Mouse (Mus musculus): ENCODE results near the gene Gpr39.

Gpr39 gene

DNA sequence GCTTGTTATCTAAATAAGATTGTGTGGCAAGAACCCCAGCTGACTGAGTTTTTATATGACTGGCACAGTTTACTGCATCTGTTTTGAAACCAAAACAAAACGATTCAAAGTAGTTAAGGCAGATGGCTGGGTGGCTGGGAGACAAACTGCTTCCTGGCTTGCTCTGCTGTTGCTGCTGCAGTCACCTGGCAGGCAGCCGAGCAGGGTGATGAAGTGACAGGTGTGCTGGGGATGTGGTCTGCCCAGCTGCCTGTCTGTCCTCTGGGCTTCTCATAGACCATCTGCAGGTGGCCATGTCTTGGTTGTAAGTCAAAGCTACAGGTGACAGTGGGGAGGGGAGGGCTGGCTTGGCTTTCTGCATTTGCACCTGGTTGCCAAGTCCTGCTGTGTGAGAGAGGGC is 131.6 kb downstream of the Gpr39 start:
- DNase-seq (ENCODE audit: low spot score in 2 of 2) = peak; percentile 19 to 23

DNA sequence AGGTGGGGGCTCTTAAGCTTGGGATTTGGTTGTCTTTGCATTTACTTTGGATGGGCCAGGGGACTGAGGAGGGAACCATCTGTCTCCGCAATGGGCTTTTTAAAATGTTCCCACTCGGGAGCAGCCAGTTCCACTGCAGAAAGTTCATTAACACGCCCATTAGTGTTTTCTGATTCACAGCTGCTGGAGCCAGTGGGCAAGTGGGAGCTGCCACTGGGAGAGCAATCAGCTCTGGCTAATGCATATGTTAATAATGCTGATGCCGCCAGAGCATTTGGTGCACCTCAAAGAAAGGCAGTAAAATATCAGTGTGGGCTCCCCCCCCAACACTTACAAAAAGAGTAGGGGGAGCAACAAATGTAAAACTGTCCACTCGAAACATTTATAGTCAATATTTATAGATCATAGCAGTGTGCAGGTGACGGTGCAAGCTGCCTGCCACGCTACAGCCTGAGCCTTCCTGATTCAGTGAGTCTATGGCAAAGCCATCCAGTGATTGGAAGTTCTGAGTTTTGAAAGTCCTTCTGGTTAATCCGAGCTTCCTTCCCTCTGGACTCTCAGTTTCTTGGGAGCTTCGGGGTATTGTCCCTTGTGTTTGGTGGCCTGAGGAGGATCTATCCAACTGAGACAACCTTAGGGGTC is 136.5 kb downstream of the Gpr39 start:
- no peak for DNase-seq (ENCODE audit: low spot score in 2 of 2)

DNA sequence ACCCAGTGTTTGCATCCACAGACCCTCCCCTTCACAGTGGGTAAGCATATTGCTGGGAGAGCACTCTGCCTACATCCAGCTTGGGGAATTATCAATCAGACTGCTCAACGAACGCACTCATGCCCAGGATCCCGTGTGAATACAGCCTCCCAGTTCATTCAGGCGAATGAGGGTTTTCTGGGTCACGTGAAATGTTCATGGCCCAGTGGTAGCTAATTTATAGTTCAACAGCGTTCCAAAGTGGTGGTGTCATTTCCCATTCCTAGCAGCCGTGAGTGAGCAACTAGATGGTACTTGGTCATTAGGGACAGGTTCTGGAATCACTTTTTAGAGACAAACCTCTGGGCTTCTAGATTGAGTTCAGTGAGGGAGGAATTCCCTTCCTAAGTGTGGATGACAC is 144.3 kb downstream of the Gpr39 start:
- DNase-seq (ENCODE audit: low spot score in 2 of 2) = no peak

DNA sequence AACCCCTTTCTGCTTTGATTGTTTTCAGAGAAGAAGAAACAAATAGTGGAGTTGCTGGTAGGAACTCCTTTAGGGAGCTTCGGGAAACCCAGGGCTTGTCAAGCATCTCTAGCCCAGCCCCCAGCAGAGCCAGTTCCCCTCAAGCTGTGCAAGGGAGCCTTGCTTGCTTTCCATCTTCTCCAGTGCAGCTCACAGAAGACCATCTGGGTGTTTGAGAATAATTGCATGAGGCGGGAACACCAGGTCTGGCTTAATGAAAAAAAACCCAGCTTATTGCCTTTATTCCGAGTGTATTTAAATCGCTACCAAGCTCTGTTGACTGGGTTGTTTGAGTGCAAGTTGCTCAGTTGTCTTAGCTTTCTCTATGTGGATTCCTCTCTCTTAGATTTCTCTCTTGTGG is 146.8 kb downstream of the Gpr39 start:
- DNase-seq (ENCODE audit: low spot score in 2 of 2) = no peak

DNA sequence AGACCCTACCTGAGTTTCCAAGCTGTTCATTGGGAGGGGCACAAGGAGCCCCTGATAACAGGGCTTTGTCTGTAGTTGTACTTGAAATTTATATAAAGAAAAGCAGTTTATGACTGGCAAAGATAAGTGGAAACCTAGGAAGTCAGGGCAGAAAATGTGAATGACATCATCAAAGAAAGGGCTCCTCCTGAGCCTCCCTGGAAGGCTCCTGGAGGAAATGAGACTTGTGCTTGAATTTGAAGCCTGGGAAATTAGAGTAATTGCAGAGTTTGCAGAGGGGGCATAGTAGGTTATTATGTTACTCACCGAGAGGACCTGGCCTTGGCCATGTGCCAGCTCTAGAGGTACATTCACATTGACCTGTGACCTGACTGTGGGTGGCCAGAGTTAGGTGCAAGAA is 160.7 kb downstream of the Gpr39 start:
- DNase-seq (ENCODE audit: low spot score in 2 of 2) = no peak

DNA sequence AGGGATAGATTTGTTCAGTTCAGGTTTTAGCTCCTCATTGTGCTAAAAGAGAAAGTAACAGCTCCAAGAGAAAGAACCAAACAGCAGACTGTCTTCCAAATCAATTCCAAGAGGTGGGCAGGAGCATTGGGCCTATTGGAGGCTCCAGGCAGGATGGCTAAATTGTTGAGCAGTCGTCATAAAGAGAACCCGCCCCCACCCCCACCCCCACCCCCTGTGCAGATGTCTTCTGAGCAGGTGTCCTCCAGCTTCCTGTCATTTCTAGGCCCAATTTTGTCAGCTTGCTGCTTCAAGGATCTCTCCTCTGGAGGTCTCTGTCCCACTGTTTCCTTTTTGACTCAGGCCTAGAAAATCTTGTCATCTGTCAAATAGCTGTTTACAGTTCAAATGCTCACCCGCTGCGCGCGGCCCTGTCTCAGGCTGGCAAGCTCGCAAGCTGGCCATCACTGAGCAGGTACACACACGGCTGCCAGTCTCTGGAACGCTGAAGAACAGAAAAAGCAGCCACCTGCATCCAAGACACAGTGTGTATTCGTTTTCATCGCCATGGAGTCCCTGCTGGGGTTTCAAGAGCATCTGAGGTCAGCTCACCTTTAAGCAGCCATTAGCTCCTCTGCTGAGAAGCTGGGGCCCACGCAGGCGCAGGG is 163.1 kb downstream of the Gpr39 start:
- no peak for DNase-seq (ENCODE audit: low spot score in 2 of 2)

DNA sequence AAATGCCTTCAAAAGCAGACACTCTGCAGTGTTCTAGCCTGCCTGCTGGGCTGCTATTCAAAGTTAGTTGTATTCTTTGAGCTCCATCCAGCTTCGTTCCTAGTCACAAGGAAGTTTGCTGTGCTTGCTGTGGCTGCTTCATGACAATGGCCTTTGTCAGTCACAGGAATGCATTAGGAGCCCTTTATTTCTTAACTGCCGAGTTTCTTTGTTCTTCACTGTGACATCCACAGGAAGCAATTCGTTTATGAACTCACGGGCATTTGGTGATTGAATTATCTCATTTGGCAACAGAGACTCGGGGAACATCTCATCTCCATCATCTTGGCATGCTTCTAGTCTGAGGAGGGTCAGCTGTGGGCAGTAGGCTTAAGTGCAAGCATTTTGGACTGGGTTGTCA is 177.9 kb downstream of the Gpr39 start:
- DNase-seq (ENCODE audit: low spot score in 2 of 2) = no peak

DNA sequence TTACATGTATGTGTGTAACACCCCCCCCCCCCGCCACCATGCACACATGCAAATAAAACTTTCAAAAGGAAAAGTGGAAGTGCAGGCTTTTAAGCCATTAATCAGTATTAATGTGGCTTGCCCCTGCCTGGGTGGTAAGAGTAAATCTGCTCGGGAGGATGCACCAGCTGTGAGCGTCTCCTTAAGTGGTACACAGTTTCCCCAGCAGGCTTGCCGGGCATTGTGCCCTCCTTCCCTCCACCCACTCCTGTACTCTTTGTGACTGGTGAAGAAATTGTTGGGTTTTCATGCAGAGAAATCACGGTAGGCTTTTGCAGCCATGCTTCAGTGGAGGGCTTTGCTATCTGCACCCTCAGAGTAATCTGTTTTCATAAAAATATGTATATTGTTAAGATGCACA is 181.8 kb downstream of the Gpr39 start:
- peak in 1 of 2 experiments; percentile 10 for DNase-seq (ENCODE audit: low spot score in 2 of 2)

DNA sequence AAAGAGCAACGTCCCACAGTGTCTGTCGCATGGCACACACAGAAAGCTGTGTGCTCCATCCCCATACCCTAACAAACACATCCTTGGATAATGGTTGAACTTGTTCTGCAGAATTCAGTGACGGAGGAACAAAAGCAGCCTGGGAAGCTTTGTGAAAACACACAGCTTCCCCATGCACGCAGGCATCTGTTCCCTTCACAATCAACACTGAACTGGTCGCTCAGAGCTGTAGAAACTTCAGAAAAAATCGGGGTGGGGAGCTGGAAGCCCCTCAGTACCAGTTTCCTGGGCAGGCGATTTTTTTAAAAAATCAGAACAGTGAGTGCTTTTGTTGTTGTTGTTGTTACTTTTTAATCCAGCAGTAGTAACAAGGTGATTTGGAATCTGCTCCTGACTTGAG is 193.3 kb downstream of the Gpr39 start:
- no peak for DNase-seq (ENCODE audit: low spot score in 2 of 2)

DNA sequence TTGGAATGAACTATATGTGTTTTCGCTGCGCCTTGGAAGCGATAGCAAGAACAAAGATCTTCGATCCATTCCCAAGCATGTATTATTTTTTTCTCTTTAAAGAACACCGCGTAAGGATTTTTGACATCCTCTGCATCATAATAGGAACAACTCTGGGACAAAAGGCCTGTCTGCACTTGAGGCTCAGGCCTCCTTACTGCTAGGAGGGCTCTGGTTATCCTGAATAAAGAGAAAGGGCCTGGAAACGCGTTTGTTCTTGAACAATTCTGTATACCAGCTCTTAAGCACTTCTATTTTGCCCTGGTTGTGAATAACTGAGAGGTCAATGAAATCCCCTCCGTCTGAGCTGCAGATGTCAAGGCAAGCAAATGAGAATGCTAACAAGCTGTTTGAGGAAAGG is 216.4 kb downstream of the Gpr39 start:
- DNase-seq (ENCODE audit: low spot score in 2 of 2) = no peak

DNA sequence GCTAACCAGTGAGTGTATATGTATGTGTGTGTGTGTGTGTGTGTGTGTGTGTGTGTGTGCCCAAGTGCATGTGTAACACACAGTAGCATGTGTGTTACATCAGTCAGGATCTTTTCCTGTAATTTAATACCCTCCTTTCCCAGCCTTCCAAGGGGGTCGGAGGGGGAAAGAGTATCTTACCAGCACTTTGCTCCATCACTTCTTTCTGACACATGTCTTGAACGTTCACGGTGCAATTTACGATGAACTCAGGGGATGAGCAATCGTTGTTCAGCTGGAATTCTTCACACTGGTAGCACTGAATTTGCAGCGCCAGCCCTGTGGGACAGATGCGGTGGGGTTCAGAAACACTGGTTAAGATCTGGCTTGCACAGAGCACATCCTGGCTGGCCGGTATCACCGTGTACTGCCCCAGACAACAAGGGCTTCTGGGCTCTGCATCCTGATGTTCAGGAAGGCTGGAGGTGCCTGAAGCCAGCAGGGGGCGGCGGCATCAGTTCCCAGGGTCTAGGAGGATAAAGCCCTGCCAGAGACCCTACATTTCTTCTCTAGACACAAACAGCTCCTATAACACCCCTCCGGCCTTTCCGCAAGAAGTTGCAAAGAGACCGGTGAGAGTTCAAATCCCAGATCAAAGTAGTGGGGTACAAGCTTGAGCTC is 233.5 kb downstream of the Gpr39 start:
- DNase-seq (ENCODE audit: low spot score in 2 of 2) = peak; percentile 7 to 38

DNA sequence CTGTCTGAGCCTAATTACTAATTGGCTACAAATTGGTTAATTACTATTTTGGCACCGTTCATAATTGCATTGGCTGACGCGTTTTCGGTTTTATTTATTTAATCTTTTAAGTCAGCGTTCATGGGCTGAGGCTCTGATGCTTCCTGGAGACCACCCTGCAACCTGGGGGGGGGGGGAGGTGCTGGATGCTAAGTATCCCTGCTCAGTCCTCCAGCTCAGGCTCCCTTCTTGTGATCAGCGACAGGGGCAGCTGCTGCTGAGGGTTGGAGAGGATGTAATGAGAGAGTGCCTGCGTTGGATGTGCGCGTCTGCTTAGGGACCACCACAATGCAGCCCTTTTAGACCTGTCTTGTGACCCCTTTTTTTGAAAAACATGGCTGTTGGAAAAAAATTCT is 234.1 kb downstream of the Gpr39 start:
- DNase-seq (ENCODE audit: low spot score in 2 of 2) = no peak

DNA sequence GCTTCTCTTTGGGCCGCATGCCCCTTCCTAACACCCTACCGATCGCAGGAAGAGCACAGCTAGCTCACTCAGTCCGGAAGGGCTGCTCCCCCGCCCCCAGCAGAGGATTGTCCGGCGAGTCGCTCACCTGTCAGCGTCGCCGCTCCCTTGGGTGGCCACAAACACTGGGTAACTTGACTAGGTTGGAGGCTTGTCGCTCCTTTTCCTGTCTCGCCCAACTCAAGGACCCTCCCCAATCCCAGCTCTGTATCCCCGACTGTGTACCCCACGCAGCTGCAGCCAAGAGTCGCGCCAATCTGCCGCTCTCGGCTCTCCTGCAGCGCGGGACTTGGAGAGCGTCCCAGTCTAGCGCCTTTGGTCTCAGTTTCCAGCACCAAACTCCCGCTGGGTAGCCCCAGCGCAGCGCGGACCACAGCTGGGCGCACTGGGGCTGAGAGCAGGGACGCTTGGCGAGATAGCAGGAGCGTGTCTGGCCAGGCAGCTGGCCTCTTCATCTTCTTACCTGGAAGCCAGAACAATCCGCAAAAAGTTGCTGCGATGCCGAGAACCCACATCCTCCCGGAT is 234.6 kb downstream of the Gpr39 start:
- peak; percentile 20 to 54 for DNase-seq (ENCODE audit: low spot score in 2 of 2)

DNA sequence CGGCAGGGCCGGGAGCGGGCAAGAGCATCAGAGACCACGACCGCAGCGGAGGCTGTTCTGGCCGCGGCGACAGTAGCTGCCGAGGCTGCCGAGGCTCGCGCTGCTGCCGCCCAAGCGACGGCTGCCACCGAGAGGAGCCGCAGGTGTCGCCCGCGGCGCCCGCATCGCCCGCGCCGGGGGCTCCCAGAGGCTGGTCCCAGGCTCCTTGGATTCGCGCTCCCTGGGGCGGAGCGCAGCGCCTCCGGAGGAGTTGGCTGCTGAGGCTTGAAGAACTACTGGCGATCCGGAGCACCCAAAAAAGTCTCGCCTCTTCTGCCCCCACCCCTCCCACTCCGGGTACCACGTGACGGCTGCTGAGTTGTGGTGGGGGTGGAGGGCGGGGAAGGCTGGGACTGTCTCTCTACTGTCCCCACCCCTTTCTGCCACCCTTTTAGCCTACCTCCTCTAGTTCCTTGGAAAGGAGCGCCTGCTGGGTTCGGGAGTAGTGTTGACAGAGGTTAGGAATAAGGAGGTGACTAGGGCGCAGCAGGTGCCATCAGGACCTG is 235.2 kb downstream of the Gpr39 start:
- DNase-seq (ENCODE audit: low spot score in 2 of 2) = peak; percentile 56 to 57

DNA sequence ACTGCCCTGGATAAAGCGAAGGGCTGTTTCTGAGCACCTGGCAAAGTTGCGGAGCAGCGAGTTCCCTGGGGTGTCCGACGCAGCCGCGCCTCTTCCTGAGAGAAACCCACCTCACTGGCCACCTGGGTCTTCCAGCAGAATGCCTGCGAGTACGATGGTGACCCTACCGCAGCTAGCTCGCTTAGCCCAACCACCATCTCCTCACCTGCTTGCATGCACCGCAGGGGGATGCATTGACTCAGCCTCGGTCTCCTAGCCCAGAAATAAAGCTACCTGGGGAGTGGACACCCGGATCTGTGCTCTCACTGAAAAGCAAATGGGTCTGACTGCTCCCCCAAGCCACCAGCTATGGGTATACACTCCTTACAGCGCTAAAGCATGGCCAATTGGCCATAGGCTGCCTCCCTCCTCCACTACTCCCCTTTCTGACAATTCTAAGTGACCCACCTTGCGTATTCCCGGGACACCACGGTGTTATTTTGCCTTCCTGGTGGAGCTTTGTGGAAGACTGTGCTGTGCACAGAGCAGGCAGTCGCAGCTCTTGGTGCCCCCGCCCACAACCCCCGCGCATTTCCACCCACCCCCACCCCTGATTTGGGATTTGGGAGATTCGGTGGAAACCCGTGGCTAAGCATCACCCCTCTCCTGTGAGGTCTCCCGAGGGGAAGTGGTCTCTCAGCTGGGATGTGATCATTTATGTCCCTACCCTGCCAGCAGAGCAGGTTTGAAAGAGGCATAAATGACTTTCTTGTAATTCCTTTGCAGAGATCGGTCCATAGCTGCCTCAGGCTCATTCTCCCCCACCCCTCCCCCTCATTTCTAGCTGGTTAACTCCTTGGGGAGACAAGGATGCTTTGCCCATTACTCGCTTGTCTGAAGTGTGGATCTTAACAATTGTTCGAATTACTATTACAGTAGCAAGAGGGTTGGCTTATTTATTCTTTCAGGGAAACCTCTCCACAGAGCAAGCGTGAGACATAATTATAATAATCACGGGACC is 236.1 kb downstream of the Gpr39 start, which contains the start of gene Lypd1:
Lypd1 (minus strand) TSS at position 501 of the 1,000 bp plus-strand sequence.
- DNase-seq (ENCODE audit: low spot score in 2 of 2) = peak; percentile 6 to 7

DNA sequence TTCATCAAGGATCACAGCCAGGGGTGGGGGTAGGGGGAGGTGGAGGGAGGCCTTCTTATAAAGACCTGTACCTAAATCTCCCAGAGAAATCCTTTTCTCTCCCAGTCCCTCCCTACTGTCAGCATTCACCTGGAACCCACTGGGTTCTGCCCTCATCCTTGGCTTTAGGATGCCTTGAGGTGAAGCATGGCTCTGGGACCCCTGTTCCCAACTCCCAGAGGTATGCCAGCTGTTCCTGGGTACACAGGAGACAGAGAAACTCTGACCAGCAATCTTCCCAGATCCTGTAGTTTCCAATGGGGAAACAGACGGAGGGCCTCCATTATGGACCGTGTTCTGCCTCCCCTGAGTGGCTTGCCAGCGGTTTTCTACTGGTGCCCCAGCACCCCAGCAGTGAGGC is 243.9 kb downstream of the Gpr39 start:
- no peak for DNase-seq (ENCODE audit: low spot score in 2 of 2)

DNA sequence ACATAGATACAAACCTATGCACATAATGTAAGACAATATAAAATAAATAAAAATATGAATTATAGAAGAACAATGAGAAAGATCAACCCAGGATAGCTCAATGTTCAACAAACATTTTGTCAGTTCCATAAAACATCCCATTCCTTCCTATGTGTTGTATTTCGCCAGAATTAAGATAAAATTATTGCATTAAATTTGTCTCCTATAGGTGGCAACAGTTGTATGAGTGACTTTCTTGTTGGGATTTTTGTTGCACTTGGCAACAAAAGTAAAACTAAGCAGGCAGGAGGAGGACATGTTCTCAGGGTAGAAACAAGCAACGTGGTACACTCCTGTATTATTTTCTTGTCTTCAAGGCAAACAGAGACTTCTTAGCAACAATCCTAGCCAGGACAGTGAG is 246.3 kb downstream of the Gpr39 start:
- DNase-seq (ENCODE audit: low spot score in 2 of 2) = no peak

All from frontal cortex, postnatal 10 days (tissue).